Mouse (Mus musculus): ENCODE results near the gene Vmn1r68.

DNA sequence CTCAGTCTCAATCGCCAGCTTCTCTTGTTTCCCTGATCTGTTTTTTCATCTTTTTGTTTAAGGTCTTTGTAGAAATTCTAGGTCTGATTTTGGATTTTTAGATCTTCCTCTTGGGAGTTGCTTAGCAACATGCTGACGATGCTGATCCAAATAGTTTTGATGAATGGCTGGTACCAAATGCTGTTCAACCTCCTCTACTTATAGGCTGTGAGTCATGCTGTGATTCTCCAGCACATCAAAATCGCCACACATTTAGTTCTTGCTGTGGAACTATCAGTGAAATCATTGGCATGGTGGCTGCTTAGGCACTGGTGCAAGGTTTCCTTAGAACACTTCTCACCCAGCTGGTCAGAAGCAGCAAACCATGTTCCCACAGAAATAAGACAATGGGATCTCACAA, 100.1 kb downstream of the Vmn1r68 start:
- no peak for TF ChIP-seq CTCF (IDR thresholded peaks at IDR 0.05; ENCODE audit: low read depth, low read length)
- TF ChIP-seq TAL1 (conservative IDR thresholded peaks at IDR 0.05; ENCODE audit: low read depth, low read length): no peak
- TF ChIP-seq GATA1 (IDR thresholded peaks at IDR 0.05; ENCODE audit: borderline replicate concordance, low read length): no peak

All from G1E (cell line).